Mouse (Mus musculus): Measurements from ENCODE around the gene Lman2. TPM values are rescaled to one million over a fixed set of nuclear protein-coding genes. Genes with fewer than 3 reads are reported as not detected.

The Lman2 gene
- polyA plus RNA-seq, 1 experiment from 2014 or later: 84.2 TPM

DNA sequence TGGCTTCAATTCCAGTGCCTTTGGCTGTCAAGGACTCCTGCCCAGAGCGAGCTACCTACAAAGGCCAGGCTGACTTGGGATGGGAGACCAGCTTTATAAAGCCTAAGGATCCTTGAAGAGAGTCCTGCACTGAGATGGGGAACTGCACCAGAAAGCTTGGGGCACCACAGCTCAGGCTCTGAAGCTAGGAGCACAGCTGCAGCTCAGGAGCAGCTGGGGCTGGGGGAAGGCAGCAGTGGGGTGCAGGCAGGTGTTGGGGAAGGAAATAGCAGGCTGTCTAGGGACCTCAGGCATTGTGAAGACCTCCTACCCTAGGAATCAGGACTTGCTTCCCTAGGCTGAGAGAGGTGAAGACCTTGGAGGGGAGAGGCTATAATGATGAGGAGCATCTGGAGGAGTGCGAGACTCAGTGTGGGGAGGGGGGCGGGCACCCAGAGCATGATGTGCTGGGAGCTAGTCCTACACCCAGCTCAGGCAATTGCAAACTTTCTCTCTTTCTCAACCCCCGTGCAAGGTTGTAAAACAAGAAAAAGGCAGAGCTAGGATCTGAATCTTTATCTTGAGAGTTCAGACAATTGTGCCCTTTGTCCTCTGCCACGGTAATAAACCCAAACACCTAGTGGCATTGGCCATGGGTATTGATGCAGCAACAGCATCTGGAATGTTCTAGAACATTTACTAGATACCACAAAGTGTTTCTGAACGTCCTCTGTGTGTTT lies 11.8 kb upstream of the Lman2 start:
- H3K9ac ChIP-seq (ENCODE audit: low read length): no peak overlapping the region
- H3K27me3 ChIP-seq (ENCODE audit: control insufficient read depth, insufficient read depth, low read length): peaks cover 37% of the 10 kb centered on the region
- no peaks in the 10 kb centered on the region for H3K9me3 ChIP-seq (replicated peaks; ENCODE audit: control insufficient read depth, low read length)
- peaks cover 6% of the 10 kb centered on the region for H3K4me1 ChIP-seq (ENCODE audit: control insufficient read depth, insufficient read depth, low read length)
- no peak overlapping the region for H3K27ac ChIP-seq (ENCODE audit: low read length)
- ATAC-seq (replicated peaks; ENCODE audit: extremely low read depth, insufficient read depth, low FRiP score): no peak
- H3K36me3 ChIP-seq (ENCODE audit: control insufficient read depth, insufficient read depth): no peaks in the 10 kb centered on the region
- H3K4me2 ChIP-seq (ENCODE audit: low read depth, low read length): no peak overlapping the region
- WGBS: 53% methylated on average over 6 of the region's 6 CpGs
- H3K4me3 ChIP-seq (ENCODE audit: low read length): no peak overlapping the region

GRCm38 (mm10) chr13:55371740-55372139 lies 9.2 kb upstream of the Lman2 start:
- Histone ChIP-seq H3K4me2 (ENCODE audit: low read depth, low read length) (no peak overlapping the region), H3K4me3 (ENCODE audit: low read length) (no peak overlapping the region), H3K9ac (ENCODE audit: low read length) (no peak overlapping the region), H3K27me3 (ENCODE audit: control insufficient read depth, insufficient read depth, low read length) (peaks cover 21% of the 10 kb centered on the region), H3K4me1 (ENCODE audit: control insufficient read depth, insufficient read depth, low read length) (peaks cover 6% of the 10 kb centered on the region), H3K9me3 (replicated peaks; ENCODE audit: control insufficient read depth, low read length) (no peaks in the 10 kb centered on the region), H3K36me3 (ENCODE audit: control insufficient read depth, insufficient read depth) (no peaks in the 10 kb centered on the region), H3K27ac (ENCODE audit: low read length) (no peak overlapping the region)
- no peak for ATAC-seq (replicated peaks; ENCODE audit: extremely low read depth, insufficient read depth, low FRiP score)
- WGBS: 50% methylated on average over 5 of the region's 5 CpGs

- ATAC-seq (replicated peaks; ENCODE audit: extremely low read depth, insufficient read depth, low FRiP score): no peak
- 60% methylated on average over 8 of the region's 8 CpGs for WGBS
- Histone ChIP-seq H3K36me3 (ENCODE audit: control insufficient read depth, insufficient read depth) (no peaks in the 10 kb centered on the region), H3K4me2 (ENCODE audit: low read depth, low read length) (no peak overlapping the region), H3K4me3 (ENCODE audit: low read length) (no peak overlapping the region), H3K9ac (ENCODE audit: low read length) (no peak overlapping the region), H3K4me1 (ENCODE audit: control insufficient read depth, insufficient read depth, low read length) (peaks cover 6% of the 10 kb centered on the region), H3K27me3 (ENCODE audit: control insufficient read depth, insufficient read depth, low read length) (peaks cover 21% of the 10 kb centered on the region), H3K27ac (ENCODE audit: low read length) (no peak overlapping the region), H3K9me3 (replicated peaks; ENCODE audit: control insufficient read depth, low read length) (no peaks in the 10 kb centered on the region)
These were observed 8.6 kb upstream of the Lman2 start for GRCm38 (mm10) chr13:55371007-55371681.

- Histone ChIP-seq H3K9ac (ENCODE audit: low read length) (peak overlapping the region; percentile 49; the same call in 1 of the 2 replicates), H3K36me3 (ENCODE audit: control insufficient read depth, insufficient read depth) (no peaks in the 10 kb centered on the region), H3K27me3 (ENCODE audit: control insufficient read depth, insufficient read depth, low read length) (peaks cover 20% of the 10 kb centered on the region), H3K4me2 (ENCODE audit: low read depth, low read length) (peak overlapping the region; percentile 45), H3K4me1 (ENCODE audit: control insufficient read depth, insufficient read depth, low read length) (peaks cover 6% of the 10 kb centered on the region), H3K27ac (ENCODE audit: low read length) (peak overlapping the region; percentile 35; the same call in 1 of the 2 replicates), H3K4me3 (ENCODE audit: low read length) (peak overlapping the region; percentile 45), H3K9me3 (replicated peaks; ENCODE audit: control insufficient read depth, low read length) (no peaks in the 10 kb centered on the region)
- no peak; the same call in 1 of the 2 replicates for ATAC-seq (replicated peaks; ENCODE audit: extremely low read depth, insufficient read depth, low FRiP score)
- WGBS: 23% methylated on average over 3 of the region's 3 CpGs
These were observed 7.7 kb upstream of the Lman2 start for GRCm38 (mm10) chr13:55370234-55370633.

DNA sequence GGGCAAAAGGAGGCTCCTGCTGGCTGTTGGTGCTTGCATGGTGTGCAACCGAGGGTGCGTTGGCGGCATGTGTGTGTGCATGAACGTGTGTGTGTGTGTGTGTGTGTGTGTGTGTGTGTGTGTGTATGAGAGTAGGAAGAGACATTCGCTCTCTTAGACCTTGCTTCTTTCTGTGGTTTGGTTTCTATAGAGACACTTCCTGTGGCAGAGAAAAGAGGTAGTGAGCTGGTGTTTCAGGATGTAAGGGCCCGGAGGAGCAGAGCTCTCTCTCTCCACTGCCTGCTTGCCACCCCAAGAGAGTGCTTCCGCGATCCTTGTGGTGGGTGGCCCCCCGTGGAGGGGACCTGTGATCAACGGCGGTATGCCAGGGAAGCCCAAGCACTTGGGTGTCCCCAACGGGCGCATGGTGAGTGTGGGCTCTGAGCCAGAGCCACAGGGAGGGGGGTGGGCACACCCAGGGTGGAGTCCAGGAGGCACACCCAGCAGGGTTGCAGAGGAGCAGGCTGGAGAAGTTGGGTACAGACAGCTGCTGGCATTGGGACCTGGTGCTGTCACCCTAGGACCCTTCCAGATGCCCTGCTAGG lies 7.0 kb upstream of the Lman2 start, which contains the start of gene Rgs14:
TSS of gene Rgs14 (plus strand) at position 202 of the 584 bp plus-strand sequence.
- Histone ChIP-seq H3K4me1 (ENCODE audit: control insufficient read depth, insufficient read depth, low read length) (peaks cover 6% of the 10 kb centered on the region), H3K4me3 (ENCODE audit: low read length) (peak within 1 kb of the TSS; percentile 45), H3K27ac (ENCODE audit: low read length) (peak within 1 kb of the TSS; percentile 35; the same call in 1 of the 2 replicates), H3K27me3 (ENCODE audit: control insufficient read depth, insufficient read depth, low read length) (peaks cover 17% of the 10 kb centered on the region), H3K36me3 (ENCODE audit: control insufficient read depth, insufficient read depth) (no peaks in the 10 kb centered on the region), H3K4me2 (ENCODE audit: low read depth, low read length) (peak within 1 kb of the TSS; percentile 45), H3K9ac (ENCODE audit: low read length) (peak within 1 kb of the TSS; percentile 49; the same call in 1 of the 2 replicates), H3K9me3 (replicated peaks; ENCODE audit: control insufficient read depth, low read length) (no peaks in the 10 kb centered on the region)
- WGBS: 44% methylated on average over 13 of the region's 13 CpGs
- ATAC-seq (replicated peaks; ENCODE audit: extremely low read depth, insufficient read depth, low FRiP score): peak; percentile 66

DNA sequence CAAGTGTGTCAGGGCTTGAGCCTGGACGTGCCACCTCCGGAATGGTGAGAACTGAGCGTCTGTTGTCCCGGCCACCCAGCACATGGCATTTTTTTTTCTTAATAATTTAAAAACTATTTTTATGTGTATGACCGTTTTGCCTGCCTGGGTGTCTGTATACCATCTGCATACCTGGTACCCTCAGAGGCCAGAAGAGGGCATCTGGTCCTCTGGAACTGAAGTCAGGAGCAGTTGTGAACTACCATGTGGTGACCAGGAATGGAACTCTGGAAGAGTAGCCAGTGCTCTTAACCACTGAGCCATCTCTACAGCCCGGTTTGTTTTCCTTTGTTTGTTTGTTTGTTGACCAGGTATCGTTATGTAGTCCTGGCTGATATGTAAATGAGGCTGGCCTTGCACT lies 5.8 kb upstream of the Lman2 start:
- no peak overlapping the region for H3K9ac ChIP-seq (ENCODE audit: low read length)
- H3K36me3 ChIP-seq (ENCODE audit: control insufficient read depth, insufficient read depth): no peaks in the 10 kb centered on the region
- H3K27me3 ChIP-seq (ENCODE audit: control insufficient read depth, insufficient read depth, low read length): peaks cover 8% of the 10 kb centered on the region
- H3K9me3 ChIP-seq (replicated peaks; ENCODE audit: control insufficient read depth, low read length): no peaks in the 10 kb centered on the region
- no peak for ATAC-seq (replicated peaks; ENCODE audit: extremely low read depth, insufficient read depth, low FRiP score)
- no peak overlapping the region for H3K4me3 ChIP-seq (ENCODE audit: low read length)
- WGBS: 69% methylated on average over 7 of the region's 7 CpGs
- peaks cover 6% of the 10 kb centered on the region for H3K4me1 ChIP-seq (ENCODE audit: control insufficient read depth, insufficient read depth, low read length)
- H3K27ac ChIP-seq (ENCODE audit: low read length): no peak overlapping the region
- H3K4me2 ChIP-seq (ENCODE audit: low read depth, low read length): no peak overlapping the region

DNA sequence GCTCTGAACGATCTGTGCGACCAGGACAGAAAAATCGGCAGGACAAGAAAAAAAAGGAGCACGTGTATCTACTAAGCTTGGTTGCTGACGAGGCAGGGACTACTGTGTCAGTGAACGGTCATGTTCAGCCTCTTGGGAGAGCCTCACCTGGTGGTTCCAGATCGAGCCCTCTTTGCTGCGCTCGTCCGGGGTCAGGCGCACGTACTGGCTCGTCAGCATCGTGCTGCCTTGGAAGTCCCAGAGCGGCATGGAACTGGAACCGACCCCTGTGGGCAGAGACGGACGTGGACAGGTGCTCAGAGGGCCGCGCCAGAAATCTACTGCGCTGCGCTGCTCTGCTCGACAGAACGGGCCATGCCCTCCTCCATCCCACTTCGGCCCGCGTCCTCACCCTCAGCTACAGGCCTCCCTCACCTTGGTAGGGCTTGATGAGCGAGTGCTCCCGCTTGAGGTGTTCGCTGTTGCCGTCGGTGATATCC lies 570 bp downstream of the Lman2 start:
- Histone ChIP-seq H3K9ac (ENCODE audit: low read length) (peak overlapping the region; percentile 97), H3K4me1 (ENCODE audit: control insufficient read depth, insufficient read depth, low read length) (peaks cover 12% of the 10 kb centered on the region), H3K4me3 (ENCODE audit: low read length) (peak overlapping the region; percentile 99), H3K4me2 (ENCODE audit: low read depth, low read length) (peak overlapping the region; percentile 84), H3K27ac (ENCODE audit: low read length) (peak overlapping the region; percentile 95), H3K9me3 (replicated peaks; ENCODE audit: control insufficient read depth, low read length) (no peaks in the 10 kb centered on the region), H3K27me3 (ENCODE audit: control insufficient read depth, insufficient read depth, low read length) (no peaks in the 10 kb centered on the region; the same call in 1 of the 2 replicates), H3K36me3 (ENCODE audit: control insufficient read depth, insufficient read depth) (peaks cover 14% of the 10 kb centered on the region)
- peak; percentile 17 for ATAC-seq (replicated peaks; ENCODE audit: extremely low read depth, insufficient read depth, low FRiP score)
- WGBS: under 1% methylated on average over 32 of the region's 32 CpGs

- H3K9ac ChIP-seq (ENCODE audit: low read length): peak overlapping the region; percentile 97
- peak overlapping the region; percentile 84 for H3K4me2 ChIP-seq (ENCODE audit: low read depth, low read length)
- ATAC-seq (replicated peaks; ENCODE audit: extremely low read depth, insufficient read depth, low FRiP score): no peak
- H3K4me1 ChIP-seq (ENCODE audit: control insufficient read depth, insufficient read depth, low read length): peaks cover 12% of the 10 kb centered on the region
- H3K36me3 ChIP-seq (ENCODE audit: control insufficient read depth, insufficient read depth): peaks cover 17% of the 10 kb centered on the region
- no peaks in the 10 kb centered on the region for H3K9me3 ChIP-seq (replicated peaks; ENCODE audit: control insufficient read depth, low read length)
- peak overlapping the region; percentile 99 for H3K4me3 ChIP-seq (ENCODE audit: low read length)
- H3K27me3 ChIP-seq (ENCODE audit: control insufficient read depth, insufficient read depth, low read length): no peaks in the 10 kb centered on the region; the same call in 1 of the 2 replicates
- no peak overlapping the region for H3K27ac ChIP-seq (ENCODE audit: low read length)
These were observed 1.4 kb downstream of the Lman2 start for GRCm38 (mm10) chr13:55361145-55361544.

All from heart, embryonic 16.5 days (tissue).